Mouse (Mus musculus): ENCODE measurements at regions not wholly inside any gene's neighbourhood (a gene's known extent, or its start where the extent isn't known, plus 50 kb on each side); places are given as distances from the start of the nearest gene placed in this dataset.

DNA sequence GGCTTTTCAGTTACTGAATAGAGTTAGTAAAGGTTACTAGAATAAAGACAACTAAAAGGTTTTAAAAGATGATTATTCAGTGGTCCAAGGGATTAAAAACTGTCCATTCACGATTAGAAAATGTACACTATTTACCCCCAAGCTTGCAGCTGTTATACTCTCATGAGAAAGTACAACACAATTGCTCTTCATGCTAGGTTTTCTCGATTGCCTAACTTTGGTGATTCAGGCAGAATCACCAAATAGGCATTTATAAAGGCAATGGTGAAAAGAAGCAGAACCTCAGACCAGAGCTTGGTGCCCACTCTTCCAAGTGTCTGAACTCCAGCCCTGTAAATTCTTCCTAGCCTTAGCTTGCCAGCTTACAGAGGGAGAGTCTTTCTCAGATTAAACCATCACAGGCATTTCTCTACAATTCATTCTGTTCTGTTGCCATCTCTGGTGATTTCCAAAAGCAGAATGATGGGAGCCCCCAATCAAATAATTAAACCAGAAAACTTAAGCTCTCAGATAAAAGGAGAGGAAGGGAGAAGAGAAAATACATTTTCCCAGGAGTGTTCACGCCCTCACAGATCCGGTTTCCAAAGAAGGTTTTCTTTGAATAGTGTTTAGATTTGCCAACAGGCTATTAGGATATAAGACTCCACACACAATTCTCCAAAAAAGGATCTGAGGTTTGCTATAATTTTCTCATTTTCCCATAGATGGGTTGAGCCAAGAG lies 657.0 kb downstream of the Slc22a22 start:
- Histone ChIP-seq H3K36me3 (no peaks in the 10 kb centered on the region), H3K27ac (no peak overlapping the region), H3K4me1 (no peaks in the 10 kb centered on the region), H3K4me2 (no peak overlapping the region), H3K4me3 (no peak overlapping the region), H3K9me3 (no peaks in the 10 kb centered on the region), H3K9ac (no peak overlapping the region), H3K27me3 (no peaks in the 10 kb centered on the region)
- 60% methylated on average over 4 of the region's 4 CpGs for WGBS
- no peak for ATAC-seq (ENCODE audit: insufficient number of reproducible peaks, insufficient read depth, low FRiP score, low TSS enrichment, low read depth)

DNA sequence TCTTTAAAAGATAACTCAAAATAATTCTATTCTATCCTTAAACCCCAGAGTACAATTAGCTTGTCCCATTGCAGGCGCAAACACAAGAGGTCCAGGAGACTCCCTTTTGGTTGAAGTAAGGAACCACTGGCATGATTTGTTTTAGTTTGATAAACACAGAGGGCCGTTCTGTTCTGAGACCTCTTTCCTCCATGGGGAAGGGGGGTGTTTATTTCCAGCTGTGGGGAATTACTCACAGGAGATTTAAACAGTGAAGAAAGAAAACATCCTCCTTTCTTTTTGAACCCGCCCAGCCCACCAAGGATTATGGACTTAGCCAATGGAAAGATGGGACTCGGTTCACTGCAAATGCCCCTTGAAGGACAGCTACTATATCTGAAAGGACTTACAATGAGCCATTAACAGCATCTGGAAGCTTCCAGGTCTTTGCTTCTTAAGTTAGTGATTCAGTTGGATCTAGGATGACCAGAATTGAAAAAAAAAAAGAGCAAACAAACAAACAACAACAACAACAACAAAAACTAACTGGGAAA lies 659.2 kb downstream of the Slc22a22 start:
- Histone ChIP-seq H3K27ac (no peak overlapping the region), H3K9ac (no peak overlapping the region), H3K4me2 (no peak overlapping the region), H3K27me3 (no peaks in the 10 kb centered on the region), H3K4me1 (no peaks in the 10 kb centered on the region), H3K9me3 (no peaks in the 10 kb centered on the region), H3K36me3 (no peaks in the 10 kb centered on the region), H3K4me3 (no peak overlapping the region)
- ATAC-seq (ENCODE audit: insufficient number of reproducible peaks, insufficient read depth, low FRiP score, low TSS enrichment, low read depth): no peak
- 29% methylated on average over 4 of the region's 4 CpGs for WGBS

DNA sequence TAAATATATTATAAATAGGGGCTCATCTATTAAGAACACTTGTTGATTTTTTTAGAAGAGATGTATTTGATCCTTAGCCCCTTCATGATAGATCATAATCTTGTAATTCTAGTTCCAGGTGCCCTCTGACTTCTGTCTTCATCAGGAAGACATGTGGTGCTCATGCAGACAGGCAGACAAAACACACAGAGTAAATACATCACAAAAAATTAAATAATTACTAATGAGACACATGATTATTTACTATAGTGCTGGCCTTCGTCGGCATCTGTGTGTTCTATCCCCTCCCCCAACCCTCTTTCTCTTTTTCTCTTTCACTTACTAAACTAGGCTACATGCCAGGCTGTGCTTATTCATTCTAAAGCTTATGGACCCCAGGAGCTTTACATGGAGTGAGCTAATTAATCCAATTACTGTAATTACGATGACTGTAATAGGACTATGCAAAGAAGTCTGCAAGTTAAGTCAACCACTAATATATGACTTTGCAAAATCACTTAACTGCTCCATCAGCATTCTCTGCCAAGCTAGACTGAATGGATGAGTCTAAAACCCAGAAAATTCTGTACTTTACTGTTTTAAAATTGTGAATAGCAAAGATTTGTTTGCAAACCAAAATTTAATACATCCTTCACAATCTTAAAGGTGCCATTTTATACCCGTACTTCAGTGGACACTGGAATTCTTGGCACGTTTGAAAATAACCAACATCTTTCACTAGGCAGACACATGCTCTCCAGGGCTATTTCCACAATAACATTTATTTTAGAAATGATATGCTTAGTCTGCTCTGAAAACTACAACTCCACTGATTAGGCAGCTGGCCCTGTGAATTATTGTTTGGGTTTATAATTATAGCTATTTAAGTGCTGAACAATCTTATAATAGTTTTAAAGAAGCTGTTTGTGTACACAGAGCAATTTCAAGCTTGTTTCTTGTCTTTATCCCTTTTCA lies 659.9 kb downstream of the Slc22a22 start:
- Histone ChIP-seq H3K4me2 (no peak overlapping the region), H3K27ac (no peak overlapping the region), H3K4me3 (no peak overlapping the region), H3K27me3 (no peaks in the 10 kb centered on the region), H3K9ac (no peak overlapping the region), H3K36me3 (no peaks in the 10 kb centered on the region), H3K4me1 (no peaks in the 10 kb centered on the region), H3K9me3 (no peaks in the 10 kb centered on the region)
- 41% methylated on average over 5 of the region's 5 CpGs for WGBS
- no peak for ATAC-seq (ENCODE audit: insufficient number of reproducible peaks, insufficient read depth, low FRiP score, low TSS enrichment, low read depth)

DNA sequence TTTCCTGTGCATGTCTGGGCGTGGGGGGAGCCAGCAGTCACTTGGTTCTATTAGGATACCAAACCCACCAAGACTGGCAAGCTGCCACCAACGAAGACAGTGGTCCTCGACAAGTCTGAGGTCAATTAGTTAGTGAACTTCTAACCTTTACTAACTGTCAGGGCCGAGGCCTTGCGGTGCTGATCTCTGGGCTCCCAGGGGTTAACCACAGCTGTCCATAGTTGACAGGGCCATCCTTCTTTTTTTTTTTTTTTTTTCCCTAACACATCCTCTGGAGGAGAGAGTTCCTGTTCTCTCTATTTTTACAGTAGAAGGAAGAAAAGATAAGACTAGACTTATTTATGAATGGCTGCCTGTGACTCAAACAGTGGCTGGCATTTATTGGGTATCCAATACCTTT lies 663.5 kb downstream of the Slc22a22 start:
- no peak for ATAC-seq (ENCODE audit: insufficient number of reproducible peaks, insufficient read depth, low FRiP score, low TSS enrichment, low read depth)
- H3K9ac ChIP-seq: no peak overlapping the region
- H3K4me2 ChIP-seq: no peak overlapping the region
- no peak overlapping the region for H3K4me3 ChIP-seq
- H3K27ac ChIP-seq: no peak overlapping the region
- H3K36me3 ChIP-seq: no peaks in the 10 kb centered on the region
- no peaks in the 10 kb centered on the region for H3K9me3 ChIP-seq
- H3K4me1 ChIP-seq: no peaks in the 10 kb centered on the region
- no peaks in the 10 kb centered on the region for H3K27me3 ChIP-seq
- 29% methylated on average over 5 of the region's 5 CpGs for WGBS

DNA sequence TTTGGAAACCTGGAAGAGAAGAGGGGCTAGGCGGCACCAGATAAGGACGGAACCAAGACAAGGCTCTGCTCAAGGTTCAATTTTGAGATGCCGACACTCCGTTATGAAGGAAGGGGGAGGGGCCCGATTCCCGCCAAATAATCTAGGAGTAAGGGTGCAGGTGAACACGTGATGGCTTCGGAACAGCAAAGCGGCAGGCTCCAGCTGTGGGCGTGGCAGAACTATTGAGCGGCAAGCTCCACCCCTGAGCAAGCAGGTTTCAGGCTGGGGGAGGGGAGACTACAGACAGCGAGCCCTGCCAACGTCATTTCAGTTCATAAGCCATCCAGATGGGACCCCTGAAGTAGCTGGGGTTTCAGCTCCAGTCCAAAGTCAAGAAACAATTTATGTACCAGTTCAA lies 667.3 kb downstream of the Slc22a22 start:
- no peaks in the 10 kb centered on the region for H3K4me1 ChIP-seq
- WGBS: 38% methylated on average over 13 of the region's 13 CpGs
- H3K36me3 ChIP-seq: no peaks in the 10 kb centered on the region
- no peak overlapping the region for H3K9ac ChIP-seq
- H3K9me3 ChIP-seq: no peaks in the 10 kb centered on the region
- ATAC-seq (ENCODE audit: insufficient number of reproducible peaks, insufficient read depth, low FRiP score, low TSS enrichment, low read depth): no peak
- H3K27ac ChIP-seq: no peak overlapping the region
- H3K4me3 ChIP-seq: peak overlapping the region; percentile 16; the same call in 1 of the 2 replicates
- peak overlapping the region; percentile 50 for H3K4me2 ChIP-seq
- no peaks in the 10 kb centered on the region for H3K27me3 ChIP-seq

DNA sequence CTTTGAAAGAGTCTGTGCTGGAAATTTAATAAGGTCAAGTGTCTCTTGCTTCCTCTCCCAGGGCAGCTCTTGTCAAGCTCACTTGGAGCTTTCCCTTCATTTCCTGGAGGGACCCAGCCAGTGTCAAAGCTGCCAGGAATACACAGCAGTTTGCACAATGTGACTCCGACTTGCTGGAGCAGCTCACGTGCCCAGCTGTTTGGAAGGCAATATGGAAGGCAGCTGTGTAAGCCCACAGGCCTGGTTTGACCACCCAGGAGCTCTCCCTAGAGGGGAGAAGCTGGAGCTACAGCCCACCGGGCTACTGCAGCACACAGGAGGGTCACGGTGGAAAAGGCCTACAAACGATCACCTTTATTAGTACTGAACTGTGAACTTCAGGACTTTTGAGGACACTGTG lies 669.8 kb downstream of the Slc22a22 start:
- Histone ChIP-seq H3K27ac (no peak overlapping the region), H3K4me2 (no peak overlapping the region), H3K9me3 (no peaks in the 10 kb centered on the region), H3K9ac (no peak overlapping the region), H3K36me3 (no peaks in the 10 kb centered on the region), H3K27me3 (no peaks in the 10 kb centered on the region), H3K4me3 (no peak overlapping the region), H3K4me1 (no peaks in the 10 kb centered on the region)
- no peak for ATAC-seq (ENCODE audit: insufficient number of reproducible peaks, insufficient read depth, low FRiP score, low TSS enrichment, low read depth)
- WGBS: 32% methylated on average over 5 of the region's 5 CpGs

DNA sequence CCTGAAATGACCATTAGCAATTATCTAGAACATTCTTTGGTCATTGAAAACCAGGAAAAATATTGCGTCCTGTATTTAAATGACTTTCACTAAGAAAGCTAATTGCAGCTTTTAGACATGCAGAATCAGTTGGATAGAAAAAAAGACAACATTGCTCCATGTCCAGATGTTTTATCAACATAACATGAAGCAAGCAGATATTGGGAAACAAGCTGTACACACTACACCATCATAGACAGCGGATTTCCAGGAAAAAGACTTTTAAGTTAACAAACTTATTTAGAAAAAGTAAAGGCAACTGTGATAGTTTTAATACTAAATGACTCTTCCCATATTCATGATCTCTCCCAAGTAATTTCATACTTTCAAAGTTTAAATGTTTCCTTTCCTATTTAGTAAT lies 675.5 kb downstream of the Slc22a22 start:
- Histone ChIP-seq H3K27ac (no peak overlapping the region), H3K9ac (no peak overlapping the region), H3K4me3 (no peak overlapping the region), H3K4me2 (no peak overlapping the region), H3K27me3 (no peaks in the 10 kb centered on the region), H3K36me3 (no peaks in the 10 kb centered on the region), H3K4me1 (no peaks in the 10 kb centered on the region), H3K9me3 (no peaks in the 10 kb centered on the region)
- no peak for ATAC-seq (ENCODE audit: insufficient number of reproducible peaks, insufficient read depth, low FRiP score, low TSS enrichment, low read depth)
- 93% methylated on average over 2 of the region's 2 CpGs for WGBS

DNA sequence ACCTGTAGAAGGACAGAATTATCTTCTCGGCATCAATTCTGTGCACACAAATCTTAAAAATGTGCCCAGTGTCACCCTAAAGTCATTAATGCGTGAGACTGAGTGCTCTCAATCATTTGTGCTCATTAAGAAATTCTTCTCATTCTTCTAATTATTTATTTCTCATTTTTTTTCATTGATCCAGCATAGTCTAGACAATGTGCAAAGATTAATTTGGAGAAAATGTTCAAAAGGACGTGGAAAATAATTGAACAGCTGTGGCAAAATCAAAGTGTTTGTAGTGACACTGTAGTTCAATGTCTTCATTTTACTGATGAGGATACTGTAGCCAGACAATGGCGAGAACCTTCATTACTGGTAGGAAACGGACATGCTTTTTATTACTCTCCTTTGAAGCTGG lies 702.0 kb downstream of the Slc22a22 start:
- Histone ChIP-seq H3K36me3 (no peaks in the 10 kb centered on the region), H3K4me2 (no peak overlapping the region), H3K27me3 (no peaks in the 10 kb centered on the region), H3K4me3 (no peak overlapping the region), H3K27ac (no peak overlapping the region), H3K9ac (no peak overlapping the region), H3K9me3 (no peaks in the 10 kb centered on the region), H3K4me1 (no peaks in the 10 kb centered on the region)
- 78% methylated on average over 5 of the region's 5 CpGs for WGBS
- ATAC-seq (ENCODE audit: insufficient number of reproducible peaks, insufficient read depth, low FRiP score, low TSS enrichment, low read depth): no peak

DNA sequence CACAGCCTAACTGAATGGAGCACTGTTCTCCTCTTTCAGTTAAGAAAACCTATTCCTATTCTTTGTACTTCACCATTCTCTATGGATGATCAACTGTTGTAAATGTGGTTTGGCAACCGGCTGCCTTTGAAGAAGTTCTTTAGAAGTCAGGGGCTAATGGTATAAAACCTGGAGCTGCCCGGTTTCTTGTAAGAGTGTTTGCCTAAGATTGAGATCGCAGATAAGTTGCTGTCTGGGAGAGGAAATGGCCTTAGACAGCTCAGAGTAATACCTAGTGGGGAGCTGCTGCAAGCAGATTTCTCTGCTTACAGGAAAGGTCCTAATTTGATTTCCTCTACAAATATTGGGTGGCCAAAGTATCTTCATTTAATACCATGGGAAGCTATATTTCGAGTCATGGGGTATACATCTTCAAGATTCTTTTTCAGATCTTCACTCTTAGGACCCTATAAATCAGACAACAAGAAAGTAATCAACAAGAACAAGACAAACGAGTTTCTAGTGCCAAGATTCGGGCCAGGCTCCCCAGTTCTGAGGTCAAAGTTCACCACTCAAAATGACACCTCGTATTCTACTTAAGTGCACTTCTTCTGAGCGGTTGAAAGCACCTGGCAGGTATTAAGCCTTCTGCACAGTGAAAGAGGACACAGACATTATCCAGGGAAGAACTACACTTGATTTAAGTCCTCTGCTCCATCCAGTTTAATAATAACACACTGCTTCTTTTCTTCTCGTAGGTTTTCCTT lies 702.6 kb downstream of the Slc22a22 start:
- ATAC-seq (ENCODE audit: insufficient number of reproducible peaks, insufficient read depth, low FRiP score, low TSS enrichment, low read depth): no peak
- Histone ChIP-seq H3K36me3 (no peaks in the 10 kb centered on the region), H3K27me3 (no peaks in the 10 kb centered on the region), H3K4me3 (no peak overlapping the region), H3K4me1 (no peaks in the 10 kb centered on the region), H3K4me2 (no peak overlapping the region), H3K9ac (no peak overlapping the region), H3K9me3 (no peaks in the 10 kb centered on the region), H3K27ac (no peak overlapping the region)
- WGBS: 38% methylated on average over 9 of the region's 9 CpGs

DNA sequence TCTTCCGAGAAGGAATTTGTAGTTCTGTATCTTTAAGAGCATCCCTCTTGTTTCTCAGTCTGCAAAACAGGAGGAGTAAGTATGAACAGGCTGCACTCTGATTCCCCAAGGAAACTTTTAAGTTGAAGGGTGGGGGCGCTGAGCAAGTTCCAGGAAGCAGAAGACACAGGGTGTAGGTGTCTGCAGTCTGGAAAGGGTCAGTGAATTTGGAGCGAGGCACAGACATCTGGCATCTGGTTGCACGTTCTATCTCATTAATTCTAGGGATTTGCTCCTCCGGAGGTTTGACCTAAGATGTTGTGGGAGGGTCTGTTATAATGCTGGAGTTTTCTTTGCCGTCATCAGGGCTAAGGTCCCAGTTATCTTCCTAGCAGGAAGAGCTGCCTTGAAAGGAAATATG lies 711.1 kb downstream of the Slc22a22 start:
- Histone ChIP-seq H3K4me1 (peaks cover 8% of the 10 kb centered on the region), H3K9me3 (no peaks in the 10 kb centered on the region), H3K4me2 (no peak overlapping the region), H3K27ac (no peak overlapping the region), H3K27me3 (no peaks in the 10 kb centered on the region), H3K4me3 (no peak overlapping the region), H3K9ac (no peak overlapping the region), H3K36me3 (no peaks in the 10 kb centered on the region)
- WGBS: 33% methylated on average over 6 of the region's 6 CpGs
- no peak for ATAC-seq (ENCODE audit: insufficient number of reproducible peaks, insufficient read depth, low FRiP score, low TSS enrichment, low read depth)

DNA sequence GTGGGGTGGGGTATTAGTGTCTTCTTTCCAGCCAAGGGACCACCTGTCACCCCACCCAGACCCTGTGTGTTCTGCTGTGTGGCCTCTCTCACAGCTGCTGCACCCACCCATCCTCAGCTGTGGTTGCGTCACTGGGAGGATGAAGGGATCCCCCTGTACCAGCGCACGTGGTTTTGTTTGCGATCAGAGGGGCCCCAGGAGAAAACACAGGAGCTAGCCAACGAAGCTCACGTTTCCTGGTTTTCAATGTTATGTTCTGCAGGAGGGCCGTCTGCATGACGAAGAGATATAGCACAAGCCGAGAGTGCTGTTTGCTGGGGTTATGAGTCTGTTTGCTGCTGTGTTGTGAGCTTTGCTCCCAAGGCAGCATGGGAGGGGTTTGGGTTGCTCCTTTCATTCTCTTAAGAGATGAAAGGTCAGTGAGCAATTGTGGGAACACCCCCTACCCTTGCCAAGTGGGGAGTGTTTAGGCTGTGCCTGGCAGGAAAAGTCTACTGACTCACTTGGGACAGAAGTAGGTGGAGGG lies 712.4 kb downstream of the Slc22a22 start:
- WGBS: 15% methylated on average over 9 of the region's 9 CpGs
- no peak for ATAC-seq (ENCODE audit: insufficient number of reproducible peaks, insufficient read depth, low FRiP score, low TSS enrichment, low read depth)

More for the DNA sequence above, 712.4 kb downstream of the Slc22a22 start:
- no peaks in the 10 kb centered on the region for H3K36me3 ChIP-seq
- H3K4me2 ChIP-seq: peak overlapping the region; percentile 40
- no peaks in the 10 kb centered on the region for H3K9me3 ChIP-seq
- H3K27me3 ChIP-seq: no peaks in the 10 kb centered on the region
- H3K4me3 ChIP-seq: no peak overlapping the region; the same call in 1 of the 2 replicates
- no peak overlapping the region for H3K27ac ChIP-seq
- H3K4me1 ChIP-seq: peaks cover 8% of the 10 kb centered on the region
- no peak overlapping the region for H3K9ac ChIP-seq

Data from embryonic facial prominence, embryonic 13.5 days (tissue).